Mouse (Mus musculus): Measurements from ENCODE around the gene Ndel1. TPM values are rescaled to one million over a fixed set of nuclear protein-coding genes. Genes with fewer than 3 reads are reported as not detected.

The Ndel1 gene
- polyA plus RNA-seq, 1 experiment: 27.9 TPM

GRCm38 (mm10) chr11:68892233-68892832 lies 20.7 kb upstream of the Ndel1 start:
- no peak overlapping the region for H3K4me3 ChIP-seq (ENCODE audit: insufficient read depth, poor library complexity, severe bottlenecking)
- H3K36me3 ChIP-seq (ENCODE audit: control insufficient read depth, insufficient read depth): no peaks in the 10 kb centered on the region
- no peaks in the 10 kb centered on the region for H3K79me3 ChIP-seq (ENCODE audit: low read depth)
- no peak for TF ChIP-seq CEBPB (IDR thresholded peaks at IDR 0.05; ENCODE audit: low read depth)
- TF ChIP-seq USF1 (IDR thresholded peaks at IDR 0.05; ENCODE audit: low read depth): no peak
- H3K27me3 ChIP-seq (ENCODE audit: control insufficient read depth, insufficient read depth, insufficient read length): peaks cover 35% of the 10 kb centered on the region
- H3ac ChIP-seq (ENCODE audit: control insufficient read depth, insufficient read length, low read depth): no peak overlapping the region
- H3K79me2 ChIP-seq (ENCODE audit: control insufficient read depth, insufficient read depth): no peaks in the 10 kb centered on the region

GRCm38 (mm10) chr11:68891823-68892222 lies 20.2 kb upstream of the Ndel1 start:
- no peaks in the 10 kb centered on the region for H3K79me2 ChIP-seq (ENCODE audit: control insufficient read depth, insufficient read depth)
- TF ChIP-seq MYOD1 (IDR thresholded peaks at IDR 0.05; ENCODE audit: control insufficient read depth, insufficient read length, low read depth) (no peak), USF1 (IDR thresholded peaks at IDR 0.05; ENCODE audit: low read depth) (no peak), MYOG (IDR thresholded peaks at IDR 0.05; ENCODE audit: control insufficient read depth, extremely low read depth, insufficient read length) (no peak), CTCF (IDR thresholded peaks at IDR 0.05; ENCODE audit: control insufficient read depth, insufficient read depth, insufficient read length) (no peak), MAX (IDR thresholded peaks at IDR 0.05) (no peak)
- no peak overlapping the region for H3K4me3 ChIP-seq (ENCODE audit: insufficient read depth, poor library complexity, severe bottlenecking)
- H3ac ChIP-seq (ENCODE audit: control insufficient read depth, insufficient read length, low read depth): no peak overlapping the region
- H3K79me3 ChIP-seq (ENCODE audit: low read depth): no peaks in the 10 kb centered on the region
- peaks cover 36% of the 10 kb centered on the region for H3K27me3 ChIP-seq (ENCODE audit: control insufficient read depth, insufficient read depth, insufficient read length)
- no peaks in the 10 kb centered on the region for H3K36me3 ChIP-seq (ENCODE audit: control insufficient read depth, insufficient read depth)

- Histone ChIP-seq H3K4me3 (ENCODE audit: insufficient read depth, poor library complexity, severe bottlenecking) (no peak overlapping the region), H3K27me3 (ENCODE audit: control insufficient read depth, insufficient read depth, insufficient read length) (peaks cover 36% of the 10 kb centered on the region), H3K79me3 (ENCODE audit: low read depth) (no peaks in the 10 kb centered on the region), H3K36me3 (ENCODE audit: control insufficient read depth, insufficient read depth) (no peaks in the 10 kb centered on the region), H3K79me2 (ENCODE audit: control insufficient read depth, insufficient read depth) (no peaks in the 10 kb centered on the region), H3ac (ENCODE audit: control insufficient read depth, insufficient read length, low read depth) (no peak overlapping the region)
- no peak for TF ChIP-seq CTCF (IDR thresholded peaks at IDR 0.05; ENCODE audit: control insufficient read depth, insufficient read depth, insufficient read length)
- no peak for TF ChIP-seq USF1 (IDR thresholded peaks at IDR 0.05; ENCODE audit: low read depth)
- no peak for TF ChIP-seq MAX (IDR thresholded peaks at IDR 0.05)
- no peak for TF ChIP-seq CEBPB (IDR thresholded peaks at IDR 0.05; ENCODE audit: low read depth)
- TF ChIP-seq MYOG (IDR thresholded peaks at IDR 0.05; ENCODE audit: control insufficient read depth, extremely low read depth, insufficient read length): no peak
- TF ChIP-seq MYOD1 (IDR thresholded peaks at IDR 0.05; ENCODE audit: control insufficient read depth, insufficient read length, low read depth): no peak
- no peak for TF ChIP-seq FOSL1 (IDR thresholded peaks at IDR 0.05; ENCODE audit: insufficient read depth, low read length, poor library complexity, severe bottlenecking)
Observed at GRCm38 (mm10) chr11:68890625-68891024, 19.0 kb upstream of the Ndel1 start.

DNA sequence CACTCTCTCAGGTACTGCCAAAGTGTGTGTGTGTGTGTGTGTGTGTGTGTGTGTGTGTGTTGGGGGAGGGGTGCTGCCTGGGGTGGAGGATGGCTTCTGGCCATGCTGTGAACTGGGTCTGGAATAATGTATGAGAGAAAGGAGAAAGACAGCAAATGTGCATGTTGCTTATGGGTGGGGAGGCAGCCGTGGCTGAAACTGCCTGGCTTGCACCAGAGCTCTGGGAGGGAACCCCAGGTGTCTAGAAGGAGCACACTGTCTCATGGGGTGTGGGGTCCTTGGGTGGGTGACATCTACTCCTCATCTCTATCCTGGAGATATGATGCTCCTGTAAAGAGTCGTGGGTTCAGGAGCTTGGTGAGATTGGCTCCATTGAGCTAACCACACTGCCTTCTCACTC lies 17.0 kb upstream of the Ndel1 start:
- Histone ChIP-seq H3K79me3 (ENCODE audit: low read depth) (no peaks in the 10 kb centered on the region), H3K27me3 (ENCODE audit: control insufficient read depth, insufficient read depth, insufficient read length) (peaks cover 31% of the 10 kb centered on the region), H3ac (ENCODE audit: control insufficient read depth, insufficient read length, low read depth) (no peak overlapping the region), H3K4me3 (ENCODE audit: insufficient read depth, poor library complexity, severe bottlenecking) (no peak overlapping the region), H3K79me2 (ENCODE audit: control insufficient read depth, insufficient read depth) (no peaks in the 10 kb centered on the region), H3K36me3 (ENCODE audit: control insufficient read depth, insufficient read depth) (no peaks in the 10 kb centered on the region)
- no peak for TF ChIP-seq CTCF (IDR thresholded peaks at IDR 0.05; ENCODE audit: control insufficient read depth, insufficient read depth, insufficient read length)
- no peak for TF ChIP-seq CEBPB (IDR thresholded peaks at IDR 0.05; ENCODE audit: low read depth)
- no peak for TF ChIP-seq MYOD1 (IDR thresholded peaks at IDR 0.05; ENCODE audit: control insufficient read depth, insufficient read length, low read depth)
- TF ChIP-seq FOSL1 (IDR thresholded peaks at IDR 0.05; ENCODE audit: insufficient read depth, low read length, poor library complexity, severe bottlenecking): no peak
- no peak for TF ChIP-seq MYOG (IDR thresholded peaks at IDR 0.05; ENCODE audit: control insufficient read depth, extremely low read depth, insufficient read length)
- no peak for TF ChIP-seq MAX (IDR thresholded peaks at IDR 0.05)
- TF ChIP-seq USF1 (IDR thresholded peaks at IDR 0.05; ENCODE audit: low read depth): no peak

DNA sequence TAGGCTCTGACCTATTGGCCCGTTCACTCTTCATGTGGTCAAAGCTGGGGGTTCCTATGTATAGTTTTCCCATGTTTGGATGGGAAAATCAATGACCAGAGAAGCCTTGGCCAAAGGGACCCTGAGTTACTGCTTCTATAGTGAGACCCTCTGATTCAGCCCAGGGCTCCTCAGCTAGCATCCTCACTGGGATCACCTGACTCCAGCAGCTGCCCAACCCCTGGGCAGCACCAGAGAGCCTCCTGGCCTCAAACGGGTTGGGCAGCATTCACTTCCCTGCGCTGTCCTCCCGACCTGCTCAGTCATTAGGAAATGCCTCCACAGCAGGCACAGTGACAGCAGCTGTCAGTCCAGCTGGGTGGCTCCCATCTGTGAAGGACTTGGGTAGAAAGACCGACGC lies 16.6 kb upstream of the Ndel1 start, which contains the start of gene Rnf222:
Gene Rnf222, plus strand, starts transcription at position 301 of the 400 bp plus-strand sequence.
- Histone ChIP-seq H3ac (ENCODE audit: control insufficient read depth, insufficient read length, low read depth) (no peak within 1 kb of the TSS), H3K79me2 (ENCODE audit: control insufficient read depth, insufficient read depth) (no peaks in the 10 kb centered on the region), H3K36me3 (ENCODE audit: control insufficient read depth, insufficient read depth) (no peaks in the 10 kb centered on the region), H3K27me3 (ENCODE audit: control insufficient read depth, insufficient read depth, insufficient read length) (peaks cover 29% of the 10 kb centered on the region), H3K79me3 (ENCODE audit: low read depth) (no peaks in the 10 kb centered on the region), H3K4me3 (ENCODE audit: insufficient read depth, poor library complexity, severe bottlenecking) (no peak within 1 kb of the TSS)
- TF ChIP-seq MYOG (IDR thresholded peaks at IDR 0.05; ENCODE audit: control insufficient read depth, extremely low read depth, insufficient read length) (no peak), USF1 (IDR thresholded peaks at IDR 0.05; ENCODE audit: low read depth) (no peak), CTCF (IDR thresholded peaks at IDR 0.05; ENCODE audit: control insufficient read depth, insufficient read depth, insufficient read length) (no peak), CEBPB (IDR thresholded peaks at IDR 0.05; ENCODE audit: low read depth) (no peak), MYOD1 (IDR thresholded peaks at IDR 0.05; ENCODE audit: control insufficient read depth, insufficient read length, low read depth) (no peak), MAX (IDR thresholded peaks at IDR 0.05) (no peak), FOSL1 (IDR thresholded peaks at IDR 0.05; ENCODE audit: insufficient read depth, low read length, poor library complexity, severe bottlenecking) (no peak)

DNA sequence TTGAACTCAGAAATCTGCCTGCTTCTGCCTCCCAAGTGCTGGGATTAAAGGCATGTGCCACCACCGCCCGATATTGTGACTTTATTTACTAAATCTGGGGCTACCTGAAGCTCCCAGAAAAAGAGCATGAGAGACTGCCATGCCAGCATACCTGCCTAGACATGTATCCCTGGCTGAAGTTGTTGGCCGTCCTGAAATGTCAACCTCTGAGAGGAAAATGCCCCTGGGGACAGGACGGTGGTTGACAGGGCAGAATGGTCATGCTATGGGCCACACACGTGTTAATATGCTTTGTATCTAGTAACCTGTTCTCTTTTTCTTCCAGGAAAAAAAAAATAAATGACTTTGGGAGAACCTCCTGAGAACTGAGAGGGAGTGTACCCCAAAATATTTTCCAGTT lies 14.4 kb upstream of the Ndel1 start:
- Histone ChIP-seq H3K79me3 (ENCODE audit: low read depth) (no peaks in the 10 kb centered on the region), H3K36me3 (ENCODE audit: control insufficient read depth, insufficient read depth) (no peaks in the 10 kb centered on the region), H3K4me3 (ENCODE audit: insufficient read depth, poor library complexity, severe bottlenecking) (no peak overlapping the region), H3K27me3 (ENCODE audit: control insufficient read depth, insufficient read depth, insufficient read length) (peaks cover 18% of the 10 kb centered on the region), H3K79me2 (ENCODE audit: control insufficient read depth, insufficient read depth) (no peaks in the 10 kb centered on the region), H3ac (ENCODE audit: control insufficient read depth, insufficient read length, low read depth) (no peak overlapping the region)
- TF ChIP-seq MYOG (IDR thresholded peaks at IDR 0.05; ENCODE audit: control insufficient read depth, extremely low read depth, insufficient read length) (no peak), USF1 (IDR thresholded peaks at IDR 0.05; ENCODE audit: low read depth) (no peak), CEBPB (IDR thresholded peaks at IDR 0.05; ENCODE audit: low read depth) (no peak), CTCF (IDR thresholded peaks at IDR 0.05; ENCODE audit: control insufficient read depth, insufficient read depth, insufficient read length) (no peak), MAX (IDR thresholded peaks at IDR 0.05) (no peak), FOSL1 (IDR thresholded peaks at IDR 0.05; ENCODE audit: insufficient read depth, low read length, poor library complexity, severe bottlenecking) (no peak), MYOD1 (IDR thresholded peaks at IDR 0.05; ENCODE audit: control insufficient read depth, insufficient read length, low read depth) (no peak)

Measured in C2C12 (cell line).